Mouse (Mus musculus): ENCODE data around the gene Sorcs1.

DNA sequence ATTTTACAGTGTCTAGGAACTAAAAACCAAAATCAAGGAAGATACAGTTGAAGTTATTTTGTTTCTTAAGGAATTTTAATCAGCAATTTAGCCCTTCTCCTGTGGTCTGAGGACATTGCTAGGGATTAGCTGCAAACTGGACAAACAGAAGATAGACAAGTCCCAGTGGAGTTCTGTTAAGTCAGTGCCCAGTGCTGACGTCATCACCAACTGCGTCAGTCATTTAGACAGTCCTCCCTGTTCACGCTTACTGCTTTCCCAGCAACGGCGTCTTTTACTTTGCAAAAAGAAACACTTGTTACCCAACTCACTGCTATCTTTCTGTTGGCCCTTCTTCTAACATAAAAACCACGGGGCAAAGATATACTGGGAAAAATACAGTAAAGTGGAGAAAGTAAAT, 40.3 kb downstream of the Sorcs1 start:
- TF ChIP-seq CTCF (IDR thresholded peaks at IDR 0.05; ENCODE audit: insufficient read depth, low read length) (no peak), POLR2A (IDR thresholded peaks at IDR 0.05; ENCODE audit: borderline replicate concordance, extremely low read depth, low read depth, low read length) (no peak)

Measured in lung, adult 2 months (tissue).